In genomic region chr2:33615843-33616344, GRCm38 (mm10) we compare ENCODE assay signal across 9 mouse cellular contexts. TPM values are rescaled to one million over a fixed set of nuclear protein-coding genes. Genes with fewer than 3 reads are reported as not detected.
A peak's percentile ranks its signal among the peaks of the same experiment; 100 is the strongest.
DNase-seq lines count a peak whose midpoint lies in the region; ATAC-seq and TF ChIP-seq lines count a peak whose summit lies in the region.
"Had no signal": no experiment of that assay in that cellular context is flagged by ENCODE, and none has a peak within 500 bp of the region (broad histone marks: within the 10 kb centered on the region; RNA-seq: fewer than 3 reads in every experiment).

No protein-coding gene starts in this region.

- 3% methylated on average over 17 of the region's 17 CpGs for WGBS in kidney, embryonic 16.5 days
- 3% methylated on average over 17 of the region's 17 CpGs for WGBS in embryonic facial prominence, embryonic 12.5 days
- WGBS in intestine, embryonic 15.5 days = 5% methylated on average over 17 of the region's 17 CpGs
- WGBS in neural tube, embryonic 14.5 days = 1% methylated on average over 17 of the region's 17 CpGs
- 26% methylated on average over 17 of the region's 17 CpGs for WGBS in thymus, adult 2 months

- peak overlapping the region; percentile 45 for H3K4me3 ChIP-seq in kidney, embryonic 16.5 days (ENCODE audit: low read length)
- H3K4me3 ChIP-seq in embryonic facial prominence, embryonic 12.5 days = peak overlapping the region; percentile 28
- peak overlapping the region; percentile 31 for H3K4me3 ChIP-seq in intestine, embryonic 15.5 days (replicated peaks)
- peak overlapping the region; percentile 30 for H3K4me3 ChIP-seq in neural tube, embryonic 14.5 days (ENCODE audit: low read depth, low read length)
- H3K4me3 ChIP-seq in thymus, adult 2 months (ENCODE audit: control insufficient read depth, insufficient read depth, low read length) = no peak overlapping the region

- no peak overlapping the region; the same call in 1 of the 2 replicates for H3K9ac ChIP-seq in kidney, embryonic 16.5 days (replicated peaks; ENCODE audit: low read length)
- peak overlapping the region; percentile 16; the same call in 1 of the 2 replicates for H3K9ac ChIP-seq in embryonic facial prominence, embryonic 12.5 days
- no peak overlapping the region for H3K9ac ChIP-seq in intestine, embryonic 15.5 days
- H3K9ac ChIP-seq in neural tube, embryonic 14.5 days (replicated peaks; ENCODE audit: low read depth, low read length) = peak overlapping the region; percentile 58

- peak; percentile 39 for ATAC-seq in kidney, embryonic 16.5 days (ENCODE audit: low FRiP score, low TSS enrichment)
- ATAC-seq in embryonic facial prominence, embryonic 12.5 days (ENCODE audit: insufficient number of reproducible peaks, insufficient read depth, low FRiP score, low TSS enrichment) = no peak; the same call in 1 of the 2 replicates
- peak; percentile 46 for ATAC-seq in intestine, embryonic 15.5 days
- peak; percentile 35 for ATAC-seq in neural tube, embryonic 14.5 days (ENCODE audit: low read depth)

- H3K27me3 ChIP-seq in kidney, embryonic 16.5 days (ENCODE audit: insufficient read depth, low read length) = peaks cover 54% of the 10 kb centered on the region
- H3K27me3 ChIP-seq in embryonic facial prominence, embryonic 12.5 days = peaks cover 73% of the 10 kb centered on the region
- H3K27me3 ChIP-seq in intestine, embryonic 15.5 days (replicated peaks) = peaks cover 57% of the 10 kb centered on the region
- peaks cover 5% of the 10 kb centered on the region; the same call in 1 of the 2 replicates for H3K27me3 ChIP-seq in neural tube, embryonic 14.5 days (ENCODE audit: control insufficient read depth, insufficient read depth, low read length)
- H3K27me3 ChIP-seq in thymus, adult 2 months (ENCODE audit: control insufficient read depth, insufficient read depth, low read length) = peaks cover 6% of the 10 kb centered on the region; the same call in 1 of the 2 replicates
- H3K27me3 ChIP-seq: Patski had no signal

- H3K36me3 ChIP-seq in kidney, embryonic 16.5 days (ENCODE audit: insufficient read depth, low read length) = no peaks in the 10 kb centered on the region
- no peaks in the 10 kb centered on the region for H3K36me3 ChIP-seq in embryonic facial prominence, embryonic 12.5 days
- H3K36me3 ChIP-seq in intestine, embryonic 15.5 days = no peaks in the 10 kb centered on the region
- no peaks in the 10 kb centered on the region for H3K36me3 ChIP-seq in neural tube, embryonic 14.5 days (ENCODE audit: control insufficient read depth, insufficient read depth, low read length)
- H3K36me3 ChIP-seq in thymus, adult 2 months (ENCODE audit: control insufficient read depth, insufficient read depth, low read length) = no peaks in the 10 kb centered on the region

- H3K4me2 ChIP-seq in kidney, embryonic 16.5 days (replicated peaks; ENCODE audit: low read depth, low read length) = peak overlapping the region; percentile 57
- H3K4me2 ChIP-seq in embryonic facial prominence, embryonic 12.5 days (replicated peaks) = peak overlapping the region; percentile 61
- H3K4me2 ChIP-seq in intestine, embryonic 15.5 days (replicated peaks) = peak overlapping the region; percentile 72
- peak overlapping the region; percentile 64 for H3K4me2 ChIP-seq in neural tube, embryonic 14.5 days (ENCODE audit: low read depth, low read length)

- no peaks in the 10 kb centered on the region for H3K9me3 ChIP-seq in kidney, embryonic 16.5 days (ENCODE audit: low read length)
- no peaks in the 10 kb centered on the region for H3K9me3 ChIP-seq in embryonic facial prominence, embryonic 12.5 days
- H3K9me3 ChIP-seq in intestine, embryonic 15.5 days = no peaks in the 10 kb centered on the region
- H3K9me3 ChIP-seq in neural tube, embryonic 14.5 days (ENCODE audit: control insufficient read depth, low read length) = no peaks in the 10 kb centered on the region

- DNase-seq in kidney, postnatal 36 days = no peak
- DNase-seq in urinary bladder, postnatal 36 days (ENCODE audit: low spot score in 2 of 2) = no peak
- DNase-seq in left cerebral cortex, adult 9 months (ENCODE audit: low spot score in 2 of 2) = no peak
- no peak for DNase-seq in thymus, adult 2 months

- H3K4me1 ChIP-seq in kidney, embryonic 16.5 days (ENCODE audit: insufficient read depth, low read length) = peaks cover 17% of the 10 kb centered on the region
- peaks cover 21% of the 10 kb centered on the region for H3K4me1 ChIP-seq in embryonic facial prominence, embryonic 12.5 days
- peaks cover 13% of the 10 kb centered on the region; the same call in 1 of the 2 replicates for H3K4me1 ChIP-seq in intestine, embryonic 15.5 days (replicated peaks)
- peaks cover 35% of the 10 kb centered on the region for H3K4me1 ChIP-seq in neural tube, embryonic 14.5 days (ENCODE audit: control insufficient read depth, insufficient read depth, low read length)
- H3K4me1 ChIP-seq in thymus, adult 2 months (replicated peaks; ENCODE audit: control insufficient read depth, insufficient read depth, low read length) = no peaks in the 10 kb centered on the region

- H3K27ac ChIP-seq in kidney, embryonic 16.5 days (ENCODE audit: low read length) = no peak overlapping the region
- H3K27ac ChIP-seq in embryonic facial prominence, embryonic 12.5 days = no peak overlapping the region
- no peak overlapping the region for H3K27ac ChIP-seq in intestine, embryonic 15.5 days
- H3K27ac ChIP-seq in neural tube, embryonic 14.5 days (ENCODE audit: low read depth, low read length) = peak overlapping the region; percentile 94
- no peak overlapping the region for H3K27ac ChIP-seq in thymus, adult 2 months (ENCODE audit: control insufficient read depth, insufficient read depth, low read length)

- no peak for TF ChIP-seq POLR2A in thymus, adult 2 months (IDR thresholded peaks at IDR 0.05; ENCODE audit: control insufficient read depth, extremely low read depth, insufficient read depth, low read length, poor library complexity)

- TF ChIP-seq CTCF in thymus, adult 2 months (IDR thresholded peaks at IDR 0.05; ENCODE audit: borderline replicate concordance, control insufficient read depth, extremely low read depth, insufficient read depth, low read length, poor library complexity) = no peak

RNA-seq across cellular contexts. Expression of gene Lmx1b, which starts 24.4 kb away (rescaled TPM):
- polyA plus RNA-seq in kidney, embryonic 16.5 days (2015; fragmentation: Nextera tagmentation; extraction: Ambion mirVana) = 0.94 and 1.3 TPM in 2 replicates
- polyA plus RNA-seq in embryonic facial prominence, embryonic 12.5 days (2016; fragmentation: Nextera tagmentation; extraction: Ambion mirVana) = 0.74 and 1.0 TPM in 2 replicates
- polyA plus RNA-seq in intestine, embryonic 15.5 days (2015; fragmentation: Nextera tagmentation; extraction: Ambion mirVana) = 0.05 TPM in 1 of 2 replicates, not detected in the other
- 13.1 and 16.3 TPM in 2 replicates for polyA plus RNA-seq in neural tube, embryonic 14.5 days (2014; fragmentation: Nextera tagmentation; extraction: Ambion mirVana)
- polyA plus RNA-seq in thymus, adult 2 months (2012; rRNA removed) = 0.04 and 0.10 TPM in 2 replicates

Comparison
In these comparisons a context has a peak if more than half of its experiments do, and no peak if none do; other contexts are left out.
1. H3K9ac ChIP-seq: peak in embryonic facial prominence, embryonic 12.5 days (single experiment) and neural tube, embryonic 14.5 days (single experiment); none in kidney, embryonic 16.5 days (single experiment) and intestine, embryonic 15.5 days (single experiment).
2. Peak in every context shown above with its lines, with median percentiles within 50 percentile points of each other: H3K4me2 ChIP-seq.